Mouse (Mus musculus) cortical plate, adult 2 months (tissue): ENCODE results near the gene Dapk1.

Experiments used
- CTCF ChIP-seq: fragments of 200-500 bp; IDR thresholded peaks from 2 replicates; pipeline ENCODE4 v1.5.1; 2011; ENCODE audit warnings: mild to moderate bottlenecking, control low read depth, low read length; ENCODE audit not compliant: insufficient read depth; ENCODE audit errors: extremely low read depth
- POLR2A ChIP-seq: fragments of 200-500 bp; IDR thresholded peaks from 2 replicates; pipeline ENCODE4 v1.6.1; 2011; ENCODE audit warnings: mild to moderate bottlenecking, low read length, control low read depth; ENCODE audit not compliant: insufficient read depth; ENCODE audit errors: extremely low read depth

DNA sequence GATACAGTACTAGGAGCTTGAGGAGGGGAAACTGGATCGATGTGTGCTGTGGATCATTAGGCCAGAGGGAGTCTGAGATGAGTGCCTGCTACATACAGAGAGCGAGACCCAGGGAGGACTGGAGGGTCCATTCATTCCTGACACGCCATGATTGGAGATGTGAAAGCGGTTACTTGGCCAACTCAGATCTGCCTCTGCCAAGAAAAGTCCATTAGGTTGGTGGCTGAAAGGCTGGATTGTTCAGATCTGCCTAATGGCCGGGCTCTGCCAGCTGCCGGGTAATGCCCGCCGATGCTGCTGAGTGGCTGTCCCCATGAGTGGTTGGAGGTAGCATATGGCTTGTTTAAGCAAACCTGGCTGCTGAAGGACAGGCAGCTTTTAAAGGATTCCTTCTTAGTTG, 12.4 kb downstream of the Dapk1 start:
- no peak for TF ChIP-seq CTCF
- no peak for TF ChIP-seq POLR2A
